Mouse (Mus musculus) c-Kit-negative CD71-positive TER-119-positive erythroid progenitor cells, embryonic 14.5 days (primary cell): Measurements from ENCODE around the gene Ntsr1.

Experiments used
- DNase-seq: peaks from one replicate; pipeline ENCODE4 v3.0.0-alpha.2; 2013; ENCODE audit warnings: low read depth, low spot score

Ntsr1 gene

GRCm38 (mm10) chr2:180562146-180562545 is 62.4 kb downstream of the Ntsr1 start:
- no peak for DNase-seq

DNA sequence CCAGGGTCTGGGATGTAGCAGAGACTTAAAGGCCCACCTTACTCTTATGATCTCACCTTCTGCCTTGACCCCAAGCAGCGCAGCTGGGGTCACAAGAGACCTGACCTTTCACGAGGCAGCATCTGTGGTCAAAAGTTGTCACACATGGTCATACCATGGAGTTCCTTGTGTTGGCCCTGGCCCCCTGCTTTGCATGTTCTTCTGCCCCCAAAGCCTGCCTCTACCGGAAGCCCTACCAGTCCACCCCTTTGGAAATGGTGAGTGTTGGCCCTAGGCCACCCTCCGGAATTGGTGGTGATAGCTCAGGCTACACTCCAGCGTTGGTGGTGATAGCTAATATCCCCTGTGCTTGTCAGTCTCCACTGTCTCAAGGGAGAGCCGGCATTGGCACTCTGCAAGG is 63.5 kb downstream of the Ntsr1 start:
- no peak for DNase-seq

- no peak for DNase-seq
Observed at GRCm38 (mm10) chr2:180563841-180564240, 64.1 kb downstream of the Ntsr1 start.

- DNase-seq: peak; percentile 47
Observed at GRCm38 (mm10) chr2:180566240-180566913, 66.6 kb downstream of the Ntsr1 start.

GRCm38 (mm10) chr2:180569028-180569643 is 69.4 kb downstream of the Ntsr1 start:
- DNase-seq: no peak

DNA sequence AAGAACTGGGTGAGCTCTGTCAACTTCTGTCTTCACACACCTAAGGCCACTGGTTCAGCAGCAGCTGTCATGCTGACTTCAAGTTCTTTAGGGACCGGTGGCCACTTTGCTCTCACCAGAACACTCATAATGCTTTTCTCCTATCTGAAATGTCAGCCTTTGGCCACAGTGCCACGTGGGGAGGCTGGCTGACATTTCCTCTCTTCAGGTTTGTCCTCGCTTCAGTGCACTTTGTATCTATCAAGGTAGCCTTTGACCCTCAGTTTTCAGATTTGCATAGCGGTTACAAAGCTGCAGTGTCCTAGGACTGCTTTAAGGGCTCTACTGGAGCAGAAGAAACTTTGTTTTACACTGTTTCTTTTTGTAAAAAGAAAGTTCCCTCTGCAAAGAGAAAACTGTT is 76.7 kb downstream of the Ntsr1 start:
- DNase-seq: no peak

GRCm38 (mm10) chr2:180578686-180579085 is 78.9 kb downstream of the Ntsr1 start:
- peak; percentile 33 for DNase-seq

DNA sequence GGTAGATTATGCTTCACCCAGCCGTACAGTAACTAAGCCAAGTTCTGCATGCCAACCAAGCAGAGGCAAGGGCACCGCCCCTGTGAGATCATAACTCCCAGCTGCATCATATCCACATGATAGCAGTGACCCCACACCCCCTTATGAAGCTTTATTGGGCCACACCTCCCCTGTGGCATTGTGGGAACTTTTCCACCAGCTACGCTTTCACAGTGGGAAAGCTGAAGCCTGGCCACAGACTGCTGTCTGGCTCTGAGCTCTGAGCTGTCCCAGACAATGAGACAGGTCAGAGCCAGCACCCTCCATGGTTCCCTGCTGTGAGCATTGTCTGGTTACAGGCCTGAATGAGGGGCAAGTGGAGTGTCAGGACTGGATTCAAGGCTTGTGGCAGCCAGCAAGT is 81.2 kb downstream of the Ntsr1 start, which contains the start of gene Mrgbp:
Gene Mrgbp, plus strand, starts transcription at position 303 of the 400 bp plus-strand sequence.
- DNase-seq: no peak

GRCm38 (mm10) chr2:180582481-180583153 is 82.8 kb downstream of the Ntsr1 start:
- DNase-seq: peak; percentile 91

GRCm38 (mm10) chr2:180583154-180583507 is 83.4 kb downstream of the Ntsr1 start:
- DNase-seq: no peak

- no peak for DNase-seq
Observed at GRCm38 (mm10) chr2:180588736-180589122, 89.0 kb downstream of the Ntsr1 start.

DNA sequence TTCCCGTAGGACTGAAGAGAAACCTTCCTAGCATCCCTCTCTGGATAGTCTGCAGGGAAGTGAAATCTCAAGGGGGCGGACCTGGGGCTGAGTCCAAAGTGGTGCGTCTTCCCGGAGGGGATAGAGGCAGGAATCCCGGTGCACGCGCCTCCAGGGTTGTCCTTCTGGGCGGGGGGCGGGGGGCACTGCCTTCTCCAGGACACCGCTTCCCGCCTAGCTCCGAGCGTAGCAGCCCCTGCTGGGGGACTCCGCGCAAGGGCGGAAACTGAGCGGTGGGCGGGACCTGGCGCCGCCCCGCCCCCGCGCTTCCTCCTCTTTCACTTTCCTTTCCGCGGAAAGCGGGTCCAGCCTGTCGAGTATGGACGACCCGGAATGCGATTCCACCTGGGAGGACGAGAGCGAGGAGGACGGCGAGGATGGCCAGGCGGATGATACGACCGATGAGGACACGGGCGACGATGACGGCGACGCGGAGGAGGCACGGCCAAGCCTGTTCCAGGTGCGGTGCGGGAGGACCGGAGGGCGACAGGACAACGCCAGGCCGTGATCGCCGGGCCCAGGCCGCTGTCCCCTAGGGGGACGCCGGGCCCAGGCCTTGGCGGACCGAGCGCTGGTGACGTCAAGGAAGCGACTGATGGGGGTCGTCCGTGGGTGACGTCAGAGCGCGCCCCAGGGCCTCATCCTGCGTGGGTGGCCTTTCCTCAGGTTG is 89.5 kb downstream of the Ntsr1 start, which contains the start of gene Ogfr:
Gene Ogfr, plus strand, starts transcription at position 123 of the 709 bp plus-strand sequence.
- peak; percentile 60 for DNase-seq
